Mouse (Mus musculus) heart, adult 2 months (tissue): ENCODE results near the gene Adam17.

ENCODE experiments used
- CTCF ChIP-seq: fragments of 200-600 bp; IDR thresholded peaks from 2 replicates; pipeline ENCODE4 v1.8.1; 2022; ENCODE audit warnings: antibody characterized with exemption, mild to moderate bottlenecking, moderate library complexity
- EP300 ChIP-seq: fragments of 200-500 bp; IDR thresholded peaks from 2 replicates; pipeline ENCODE4 v1.6.1; 2011; ENCODE audit warnings: low read depth, low read length, control low read depth; ENCODE audit not compliant: insufficient read depth
- POLR2A ChIP-seq: fragments of 200-500 bp; IDR thresholded peaks from 2 replicates; pipeline ENCODE4 v1.6.1; 2011; ENCODE audit warnings: mild to moderate bottlenecking, low read depth, low read length, control low read depth; ENCODE audit not compliant: insufficient read depth

DNA sequence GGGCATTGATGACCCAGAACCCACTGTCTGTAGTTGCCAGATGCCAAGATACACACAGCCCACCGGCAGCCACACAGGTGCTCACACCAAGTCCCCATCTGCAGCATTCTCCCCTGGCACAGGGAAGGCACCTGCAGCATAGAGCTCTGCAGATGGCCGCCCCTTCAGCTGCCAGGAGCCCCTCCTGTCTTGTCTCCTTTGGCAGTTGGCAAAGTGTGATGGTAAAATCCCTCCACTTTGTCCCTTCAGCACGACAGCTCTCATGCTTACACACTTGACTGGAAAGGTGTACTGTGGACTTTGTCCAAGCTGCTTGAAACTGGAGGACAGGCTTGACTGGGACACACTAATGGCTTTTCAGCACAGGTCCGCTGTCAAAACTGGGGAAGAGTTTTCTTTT lies 53.1 kb downstream of the Adam17 start:
- TF ChIP-seq POLR2A = no peak
- TF ChIP-seq CTCF = no peak
- no peak for TF ChIP-seq EP300
